Mouse (Mus musculus): ENCODE measurements around the gene Tmem116. TPM values are rescaled to one million over a fixed set of nuclear protein-coding genes. Genes with fewer than 3 reads are reported as not detected.
A peak's percentile ranks its signal among the peaks of the same experiment; 100 is the strongest.

Tmem116 gene
- polyA plus RNA-seq, 1 experiment = 5.0 TPM

GRCm38 (mm10) chr5:121541235-121541634 is 89.5 kb downstream of the Tmem116 start:
- 81% methylated on average over 7 of the region's 7 CpGs for whole genome bisulfite sequencing
- no peak overlapping the region for H3K27ac ChIP-seq (ENCODE audit: control insufficient read depth, insufficient read depth, low read length)
- no peaks in the 10 kb centered on the region for H3K27me3 ChIP-seq (ENCODE audit: control insufficient read depth, insufficient read depth, low read length)
- H3K4me3 ChIP-seq (ENCODE audit: control insufficient read depth, insufficient read depth, low read length) = no peak overlapping the region
- DNase-seq = no peak
- TF ChIP-seq POLR2A (IDR thresholded peaks at IDR 0.05; ENCODE audit: control insufficient read depth, extremely low read depth, insufficient read depth, low read length, poor library complexity) = no peak
- H3K4me1 ChIP-seq (replicated peaks; ENCODE audit: control insufficient read depth, insufficient read depth, low read length) = peaks cover 10% of the 10 kb centered on the region
- H3K36me3 ChIP-seq (ENCODE audit: control insufficient read depth, insufficient read depth, low read length) = peaks cover 16% of the 10 kb centered on the region

- Histone ChIP-seq H3K4me1 (replicated peaks; ENCODE audit: control insufficient read depth, insufficient read depth, low read length) (peaks cover 10% of the 10 kb centered on the region), H3K27me3 (ENCODE audit: control insufficient read depth, insufficient read depth, low read length) (no peaks in the 10 kb centered on the region), H3K4me3 (ENCODE audit: control insufficient read depth, insufficient read depth, low read length) (no peak overlapping the region), H3K36me3 (ENCODE audit: control insufficient read depth, insufficient read depth, low read length) (no peaks in the 10 kb centered on the region), H3K27ac (ENCODE audit: control insufficient read depth, insufficient read depth, low read length) (no peak overlapping the region)
- TF ChIP-seq CTCF (IDR thresholded peaks at IDR 0.05; ENCODE audit: borderline replicate concordance, control insufficient read depth, extremely low read depth, insufficient read depth, low read length, poor library complexity) (no peak), POLR2A (IDR thresholded peaks at IDR 0.05; ENCODE audit: control insufficient read depth, extremely low read depth, insufficient read depth, low read length, poor library complexity) (no peak)
- WGBS = 80% methylated on average over 3 of the region's 3 CpGs
- no peak for DNase-seq
These were observed 91.7 kb downstream of the Tmem116 start for GRCm38 (mm10) chr5:121543370-121543769.

DNA sequence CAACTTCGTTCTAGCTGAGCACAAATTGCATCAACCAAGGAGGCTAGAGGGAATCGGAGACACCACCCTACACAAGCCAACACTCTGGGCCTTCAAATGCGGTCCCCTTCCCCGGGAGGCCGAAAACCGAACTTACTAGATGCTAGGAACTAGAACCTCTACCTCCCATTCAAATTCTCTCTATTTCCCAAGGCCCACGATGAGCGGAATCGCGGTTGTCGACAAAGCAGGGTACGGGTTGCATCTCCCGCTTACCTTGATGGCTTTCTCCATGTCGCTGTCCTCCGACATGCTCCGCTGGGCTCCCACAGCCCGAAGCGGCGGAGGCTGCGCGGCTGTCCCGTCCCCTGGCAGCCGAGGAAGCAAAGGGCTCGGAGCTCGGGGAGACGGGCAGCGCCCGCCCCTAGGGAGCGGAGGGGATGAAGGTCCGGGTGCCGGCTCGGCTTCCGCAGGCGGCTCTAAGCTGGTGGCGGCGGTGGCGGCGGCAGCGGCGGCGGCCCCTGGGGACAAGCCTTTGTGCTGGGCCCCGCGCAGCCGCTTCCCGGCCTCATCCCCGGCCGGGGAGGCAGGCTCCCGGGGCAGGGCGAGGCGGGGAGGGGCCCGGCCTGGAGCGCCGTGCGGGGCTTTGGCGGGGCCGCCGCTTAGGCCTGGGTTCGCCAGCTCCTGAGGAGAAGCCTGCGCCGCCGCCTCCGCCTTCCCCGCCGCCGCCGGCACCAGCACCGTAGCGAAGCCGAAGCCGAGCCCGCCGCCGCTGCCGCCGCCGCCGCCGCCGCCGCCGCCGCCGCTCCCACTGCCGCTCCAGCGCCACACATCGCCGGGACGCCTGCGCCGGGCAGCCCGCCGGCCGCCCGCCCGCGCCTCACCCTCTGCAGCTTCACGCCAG is 93.5 kb downstream of the Tmem116 start, which contains the start of the genes Adam1a and Gm42878:
Adam1a (minus strand) TSS at position 573 of the 883 bp plus-strand sequence.
Gm42878 (minus strand) TSS at position 573 of the 883 bp plus-strand sequence.
- WGBS = 6% methylated on average over 95 of the region's 97 CpGs
- Histone ChIP-seq H3K36me3 (ENCODE audit: control insufficient read depth, insufficient read depth, low read length) (no peaks in the 10 kb centered on the region), H3K4me1 (replicated peaks; ENCODE audit: control insufficient read depth, insufficient read depth, low read length) (peaks cover 10% of the 10 kb centered on the region), H3K27ac (ENCODE audit: control insufficient read depth, insufficient read depth, low read length) (peak within 1 kb of the TSS; percentile 23; the same call in 1 of the 2 replicates), H3K4me3 (ENCODE audit: control insufficient read depth, insufficient read depth, low read length) (peak within 1 kb of the TSS; percentile 98), H3K27me3 (ENCODE audit: control insufficient read depth, insufficient read depth, low read length) (no peaks in the 10 kb centered on the region)
- no peak for TF ChIP-seq POLR2A (IDR thresholded peaks at IDR 0.05; ENCODE audit: control insufficient read depth, extremely low read depth, insufficient read depth, low read length, poor library complexity)
- no peak for TF ChIP-seq CTCF (IDR thresholded peaks at IDR 0.05; ENCODE audit: borderline replicate concordance, control insufficient read depth, extremely low read depth, insufficient read depth, low read length, poor library complexity)
- DNase-seq = peak; percentile 50

- WGBS = 1% methylated on average over 55 of the region's 55 CpGs
- H3K27me3 ChIP-seq (ENCODE audit: control insufficient read depth, insufficient read depth, low read length) = no peaks in the 10 kb centered on the region
- TF ChIP-seq POLR2A (IDR thresholded peaks at IDR 0.05; ENCODE audit: control insufficient read depth, extremely low read depth, insufficient read depth, low read length, poor library complexity) (peak; percentile 70), CTCF (IDR thresholded peaks at IDR 0.05; ENCODE audit: borderline replicate concordance, control insufficient read depth, extremely low read depth, insufficient read depth, low read length, poor library complexity) (no peak)
- peak within 1 kb of the TSS; percentile 23; the same call in 1 of the 2 replicates for H3K27ac ChIP-seq (ENCODE audit: control insufficient read depth, insufficient read depth, low read length)
- peak; percentile 93 for DNase-seq
- no peaks in the 10 kb centered on the region for H3K36me3 ChIP-seq (ENCODE audit: control insufficient read depth, insufficient read depth, low read length)
- peaks cover 10% of the 10 kb centered on the region for H3K4me1 ChIP-seq (replicated peaks; ENCODE audit: control insufficient read depth, insufficient read depth, low read length)
- H3K4me3 ChIP-seq (ENCODE audit: control insufficient read depth, insufficient read depth, low read length) = peak within 1 kb of the TSS; percentile 98
These were observed 94.3 kb downstream of the Tmem116 start, which contains the start of gene Mapkapk5 for GRCm38 (mm10) chr5:121545793-121546529. Mapkapk5 (minus strand) TSS chr5:121545905.

DNA sequence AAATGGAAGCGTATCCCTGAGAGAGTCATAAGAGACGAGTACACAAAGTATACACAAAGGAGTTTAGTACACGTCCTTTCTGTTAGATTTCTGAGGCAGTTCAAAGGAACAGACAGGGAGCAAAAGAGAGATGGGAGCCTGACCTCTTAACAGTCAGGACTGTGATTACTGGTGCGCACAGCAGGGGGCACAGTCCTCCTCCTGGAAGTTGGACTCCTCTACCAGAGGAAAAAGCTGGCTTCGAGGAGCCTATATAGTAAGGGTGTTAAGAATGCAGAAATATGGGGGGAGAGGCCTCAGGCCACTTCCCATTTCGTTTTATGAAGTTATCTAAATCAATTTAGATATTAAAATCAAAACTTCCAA is 94.8 kb downstream of the Tmem116 start:
- H3K4me1 ChIP-seq (replicated peaks; ENCODE audit: control insufficient read depth, insufficient read depth, low read length) = peaks cover 10% of the 10 kb centered on the region
- no peaks in the 10 kb centered on the region for H3K27me3 ChIP-seq (ENCODE audit: control insufficient read depth, insufficient read depth, low read length)
- DNase-seq = peak; percentile 37
- TF ChIP-seq POLR2A (IDR thresholded peaks at IDR 0.05; ENCODE audit: control insufficient read depth, extremely low read depth, insufficient read depth, low read length, poor library complexity) = no peak
- TF ChIP-seq CTCF (IDR thresholded peaks at IDR 0.05; ENCODE audit: borderline replicate concordance, control insufficient read depth, extremely low read depth, insufficient read depth, low read length, poor library complexity) = no peak
- no peak overlapping the region for H3K27ac ChIP-seq (ENCODE audit: control insufficient read depth, insufficient read depth, low read length)
- no peaks in the 10 kb centered on the region for H3K36me3 ChIP-seq (ENCODE audit: control insufficient read depth, insufficient read depth, low read length)
- H3K4me3 ChIP-seq (ENCODE audit: control insufficient read depth, insufficient read depth, low read length) = peak overlapping the region; percentile 98
- 10% methylated on average over 6 of the region's 6 CpGs for WGBS

DNA sequence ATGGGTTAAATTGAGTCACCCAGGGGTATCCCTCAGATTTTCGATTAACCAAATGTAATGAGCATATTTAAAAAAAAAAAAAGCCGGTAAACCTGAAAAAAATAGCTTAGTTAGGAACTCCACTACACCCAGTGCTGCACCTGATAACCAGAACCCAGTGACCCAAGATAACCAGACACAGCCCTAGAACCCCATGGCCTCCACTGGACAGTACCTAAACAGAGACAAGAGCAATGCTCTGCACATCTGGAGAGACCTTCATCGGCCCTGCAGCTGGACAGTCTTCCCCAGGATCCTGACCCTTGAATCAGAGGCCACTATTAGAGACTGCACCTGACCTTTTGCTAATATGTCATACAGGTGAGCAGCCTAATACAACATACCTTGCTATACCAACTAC is 95.4 kb downstream of the Tmem116 start:
- Histone ChIP-seq H3K4me3 (ENCODE audit: control insufficient read depth, insufficient read depth, low read length) (no peak overlapping the region), H3K4me1 (replicated peaks; ENCODE audit: control insufficient read depth, insufficient read depth, low read length) (peaks cover 10% of the 10 kb centered on the region), H3K36me3 (ENCODE audit: control insufficient read depth, insufficient read depth, low read length) (no peaks in the 10 kb centered on the region), H3K27me3 (ENCODE audit: control insufficient read depth, insufficient read depth, low read length) (no peaks in the 10 kb centered on the region), H3K27ac (ENCODE audit: control insufficient read depth, insufficient read depth, low read length) (no peak overlapping the region)
- TF ChIP-seq CTCF (IDR thresholded peaks at IDR 0.05; ENCODE audit: borderline replicate concordance, control insufficient read depth, extremely low read depth, insufficient read depth, low read length, poor library complexity) (no peak), POLR2A (IDR thresholded peaks at IDR 0.05; ENCODE audit: control insufficient read depth, extremely low read depth, insufficient read depth, low read length, poor library complexity) (no peak)
- DNase-seq = no peak
- 86% methylated on average over 3 of the region's 3 CpGs for WGBS

Measured in thymus, adult 2 months (tissue).